Mouse (Mus musculus) cerebellum, adult 2 months (tissue): Measurements from ENCODE around the gene Cfap299.

ENCODE experiments used
- CTCF ChIP-seq: fragments of 200-500 bp; IDR thresholded peaks from 2 replicates; pipeline ENCODE4 v1.5.1; 2011; ENCODE audit warnings: low read depth, mild to moderate bottlenecking, control low read depth, low read length, moderate library complexity, borderline replicate concordance; ENCODE audit not compliant: insufficient read depth
- POLR2A ChIP-seq: fragments of 200-500 bp; IDR thresholded peaks from 2 replicates; pipeline ENCODE4 v1.6.1; 2011; ENCODE audit warnings: low read length, control low read depth, borderline replicate concordance; ENCODE audit not compliant: insufficient read depth

DNA sequence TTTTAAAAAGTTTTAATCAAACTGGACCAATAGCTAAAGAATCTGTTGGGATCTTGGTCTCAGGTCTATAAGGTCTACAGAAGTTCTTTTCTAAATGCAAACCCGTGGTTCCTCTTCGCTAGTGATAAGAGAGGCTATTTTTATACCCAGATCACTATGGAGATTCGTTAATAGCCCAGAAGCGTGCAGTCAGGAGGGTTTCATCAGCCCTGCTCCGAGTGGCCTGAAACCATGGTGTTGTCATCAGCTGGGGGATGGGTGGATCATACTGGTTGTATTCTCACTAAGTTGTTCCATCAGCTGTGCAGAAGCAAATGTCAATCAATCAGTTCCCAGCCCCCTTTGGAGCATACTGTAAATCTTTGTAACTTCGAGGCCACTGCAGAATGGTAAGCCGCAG, 193.9 kb downstream of the Cfap299 start:
- TF ChIP-seq CTCF (no peak), POLR2A (no peak)
